Mouse (Mus musculus) intestine, postnatal 0 days (tissue): ENCODE results near the gene Cilp. TPM values are rescaled to one million over a fixed set of nuclear protein-coding genes. Genes with fewer than 3 reads are reported as not detected.
"Not testable (repeated sequence)": the region's sequence is repeated elsewhere in the genome, so short reads cannot be mapped to it uniquely, and the experiment has no call there.

Experiments used
- ATAC-seq: fragments of 200-750 bp; cut with Nextera tagmentation; 2 replicates; pipeline ENCODE4 v1.8.0; 2017; ENCODE audit warnings: mild to moderate bottlenecking, moderate TSS enrichment, moderate library complexity
- H3K27ac ChIP-seq: fragments of 300-500 bp; sonication (generic); 2 replicates; pipeline ENCODE4 v1.5.1; 2014; ENCODE audit warnings: mild to moderate bottlenecking, low read depth, low read length, moderate library complexity
- H3K27me3 ChIP-seq: fragments of 300-500 bp; sonication (generic); replicated peaks from 2 replicates; pipeline ENCODE4 v1.6.1; 2014; ENCODE audit warnings: low read length, mixed read lengths; ENCODE audit not compliant: control insufficient read depth, insufficient read depth
- H3K36me3 ChIP-seq: fragments of 300-500 bp; sonication (generic); 2 replicates; pipeline ENCODE4 v1.6.1; 2014; ENCODE audit warnings: mild to moderate bottlenecking, moderate library complexity; ENCODE audit not compliant: control insufficient read depth, insufficient read depth
- H3K4me1 ChIP-seq: fragments of 300-500 bp; sonication (generic); replicated peaks from 2 replicates; pipeline ENCODE4 v1.6.1; 2014; ENCODE audit warnings: antibody characterized with exemption, low read length, mixed read lengths; ENCODE audit not compliant: control insufficient read depth, insufficient read depth
- H3K4me2 ChIP-seq: fragments of 300-500 bp; sonication (generic); replicated peaks from 2 replicates; pipeline ENCODE4 v1.6.1; 2014; ENCODE audit warnings: low read depth, mild to moderate bottlenecking, moderate library complexity
- H3K4me3 ChIP-seq: fragments of 300-500 bp; sonication (generic); 2 replicates; pipeline ENCODE4 v1.5.1; 2014; ENCODE audit warnings: low read depth, low read length
- H3K9ac ChIP-seq: fragments of 300-500 bp; sonication (generic); 2 replicates; pipeline ENCODE4 v1.6.1; 2014; ENCODE audit warnings: mild to moderate bottlenecking, low read depth, low read length
- H3K9me3 ChIP-seq: fragments of 300-500 bp; sonication (generic); 2 replicates; pipeline ENCODE4 v1.6.1; 2016; ENCODE audit warnings: mixed run types; ENCODE audit not compliant: control insufficient read depth
- CTCF ChIP-seq: sonication (generic); IDR thresholded peaks from 2 replicates; pipeline ENCODE4 v1.5.1; 2016; ENCODE audit warnings: low read depth, mild to moderate bottlenecking, control low read depth, antibody characterized with exemption, moderate library complexity
- WGBS: fragments of 180-500 bp; shearing (Covaris S2); extraction: QIAGEN DNeasy Blood & Tissue Kit; methylation state at CpG from one replicate; pipeline ENCODE4 v1.1.7; 2014; 5-methylcytosine and 5-hydroxymethylcytosine counted together
- polyA plus RNA-seq: library from polyadenylated mRNA; unstranded; fragments of >200 nt; fragmentation: Nextera tagmentation; extraction: Ambion mirVana; gene quantifications from 2 replicates; pipeline ENCODE4 v1.2.1, GENCODE M21; 2015

Cilp gene
- polyA plus RNA-seq, result 0.43 TPM in 2 replicates

DNA sequence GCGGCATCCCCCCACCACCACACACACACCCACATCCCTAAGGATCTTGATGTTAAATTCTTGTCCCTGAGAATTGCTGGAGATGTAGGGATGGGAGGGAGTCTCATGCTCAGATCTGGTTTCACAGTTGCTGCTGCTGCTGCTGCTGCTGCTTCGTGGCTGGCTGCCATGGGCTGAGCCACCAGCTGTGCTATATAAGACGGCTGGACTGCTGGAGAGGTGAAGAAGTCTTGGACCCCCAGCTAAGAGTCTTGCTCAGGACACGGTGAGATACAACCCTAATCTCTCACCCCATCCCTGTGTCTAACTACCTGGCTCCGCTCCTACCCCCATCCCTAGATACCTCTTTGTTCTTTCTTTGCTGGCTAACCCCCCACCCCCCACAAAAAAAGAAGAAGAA lies at the start of gene Cilp:
Gene Cilp (plus strand): TSS at position 222 of the 400 bp plus-strand sequence.
- WGBS, result 58% methylated on average over 5 of the region's 5 CpGs
- TF ChIP-seq CTCF, result no peak
- no peaks in the 10 kb centered on the region for H3K36me3 ChIP-seq
- H3K27ac ChIP-seq, result no peak within 1 kb of the TSS
- no peaks in the 10 kb centered on the region for H3K9me3 ChIP-seq
- H3K27me3 ChIP-seq, result no peaks in the 10 kb centered on the region
- peaks cover 3% of the 10 kb centered on the region; the same call in 1 of the 2 replicates for H3K4me1 ChIP-seq
- H3K9ac ChIP-seq, result no peak within 1 kb of the TSS
- no peak for ATAC-seq
- no peak within 1 kb of the TSS for H3K4me2 ChIP-seq
- H3K4me3 ChIP-seq, result no peak within 1 kb of the TSS

DNA sequence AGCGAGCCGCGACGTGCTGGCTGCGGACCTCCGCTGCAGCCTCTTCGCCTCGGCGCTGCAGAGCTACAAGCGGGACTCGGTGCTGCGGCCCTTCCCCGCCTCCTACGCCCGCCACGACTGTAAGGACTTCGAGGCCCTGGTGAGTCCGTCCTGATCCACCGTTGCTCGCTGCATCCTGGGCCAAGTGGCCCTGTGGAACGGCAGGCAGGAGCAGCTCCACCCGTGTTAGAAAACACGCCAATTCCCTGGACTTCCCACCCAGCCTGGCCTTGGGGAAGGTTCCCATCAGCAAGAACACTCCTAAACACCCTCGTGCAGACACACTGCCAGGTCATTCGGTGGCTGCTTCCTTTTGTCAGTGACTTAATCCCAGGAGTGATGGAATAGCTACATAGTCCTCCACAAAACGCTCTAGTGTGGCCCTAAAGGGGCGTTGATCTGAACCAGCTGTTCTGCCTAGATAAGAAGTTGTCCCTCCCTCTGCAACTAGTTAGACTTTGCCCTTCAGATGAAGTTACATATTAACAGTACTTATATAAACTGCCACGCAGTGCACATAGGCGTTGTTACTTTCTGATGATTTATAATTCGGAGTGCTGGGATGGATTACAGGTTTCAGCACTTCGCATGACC lies 49.4 kb upstream of the Cilp start:
- 2% methylated on average over 30 of the region's 31 CpGs for WGBS
- H3K9ac ChIP-seq, result peak overlapping the region; percentile 80
- no peak for TF ChIP-seq CTCF

DNA sequence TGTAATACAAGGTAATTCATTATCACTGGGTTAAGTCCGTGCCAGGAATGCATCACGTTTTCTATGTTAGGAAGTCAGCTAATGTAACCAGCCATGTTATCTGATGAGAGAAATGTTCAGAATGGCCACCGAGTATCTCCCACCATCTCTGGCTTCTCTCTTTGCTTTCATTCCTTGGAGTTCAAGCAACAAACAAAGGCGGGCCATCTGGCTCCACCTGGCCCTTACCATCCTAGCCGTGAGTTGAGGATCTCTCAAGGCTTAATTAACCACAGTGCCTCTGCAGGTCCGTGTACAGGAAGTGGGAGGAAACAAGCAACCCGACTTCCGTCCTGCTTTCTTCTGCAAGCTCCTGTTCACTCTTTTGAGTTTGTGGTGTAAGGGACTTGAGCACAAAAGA lies 48.0 kb upstream of the Cilp start:
- peak overlapping the region; percentile 65 for H3K27ac ChIP-seq
- H3K9me3 ChIP-seq, result no peaks in the 10 kb centered on the region
- no peaks in the 10 kb centered on the region for H3K27me3 ChIP-seq
- no peak for TF ChIP-seq CTCF
- H3K4me3 ChIP-seq, result no peak overlapping the region
- H3K4me2 ChIP-seq, result no peak overlapping the region
- no peak overlapping the region for H3K9ac ChIP-seq
- ATAC-seq, result no peak
- WGBS, result 27% methylated on average over 8 of the region's 8 CpGs
- no peaks in the 10 kb centered on the region for H3K36me3 ChIP-seq
- 0 out of 2 replicates have a peak, but pooled peaks cover 5% of the 10 kb centered on the region for H3K4me1 ChIP-seq

More for the DNA sequence above, 49.4 kb upstream of the Cilp start:
- peak overlapping the region; percentile 85 for H3K4me2 ChIP-seq
- H3K4me3 ChIP-seq, result peak overlapping the region; percentile 66
- ATAC-seq, result peak; percentile 71
- no peaks in the 10 kb centered on the region for H3K27me3 ChIP-seq
- H3K4me1 ChIP-seq, result 0 out of 2 replicates have a peak, but pooled peaks cover 5% of the 10 kb centered on the region
- H3K27ac ChIP-seq, result peak overlapping the region; percentile 99
- H3K9me3 ChIP-seq, result no peaks in the 10 kb centered on the region
- H3K36me3 ChIP-seq, result no peaks in the 10 kb centered on the region

DNA sequence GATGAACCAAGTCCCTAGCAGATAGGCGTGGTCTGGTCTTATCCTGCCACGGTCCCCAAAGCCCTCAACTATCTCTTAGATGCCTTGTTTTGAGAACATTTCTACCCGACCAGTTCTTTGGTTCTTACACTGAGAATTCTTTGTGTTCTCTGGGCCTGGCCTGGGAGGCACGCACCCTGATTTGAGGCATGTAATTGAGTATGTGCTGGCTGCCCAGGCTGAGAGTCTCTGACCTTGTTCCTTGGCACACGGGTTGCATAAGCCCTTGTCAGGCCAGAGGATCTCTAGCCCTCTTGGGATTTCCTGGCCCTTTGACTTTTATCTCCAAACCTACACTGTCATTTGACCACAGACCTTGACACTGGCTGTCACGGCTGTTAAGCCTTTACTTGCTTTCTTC lies 47.3 kb upstream of the Cilp start:
- Histone ChIP-seq H3K4me3 (no peak overlapping the region), H3K27ac (peak overlapping the region; percentile 65), H3K4me2 (no peak overlapping the region), H3K9me3 (no peaks in the 10 kb centered on the region), H3K27me3 (no peaks in the 10 kb centered on the region), H3K4me1 (0 out of 2 replicates have a peak, but pooled peaks cover 5% of the 10 kb centered on the region), H3K36me3 (no peaks in the 10 kb centered on the region; the same call in 1 of the 2 replicates), H3K9ac (no peak overlapping the region)
- no peak for ATAC-seq
- 32% methylated on average over 6 of the region's 6 CpGs for WGBS
- TF ChIP-seq CTCF, result no peak

DNA sequence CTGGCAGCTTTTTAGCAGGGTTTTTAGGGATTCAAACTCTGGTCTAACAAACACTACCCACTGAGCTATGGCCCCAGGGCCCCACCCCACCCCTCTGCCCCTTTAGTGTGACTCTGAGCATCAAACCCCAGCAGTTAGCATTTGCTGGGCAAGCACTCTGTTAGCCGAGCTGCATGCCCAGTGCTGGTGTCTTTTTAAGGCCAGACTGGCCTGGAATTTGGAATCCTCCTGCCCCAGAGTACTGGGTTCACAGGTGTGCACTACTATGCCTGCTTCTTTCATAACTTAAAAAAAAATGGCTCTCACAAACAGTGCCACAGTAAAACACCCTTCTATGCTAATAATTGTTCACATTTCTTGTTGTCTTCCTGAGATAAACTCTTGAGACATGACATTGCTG lies 46.1 kb upstream of the Cilp start:
- Histone ChIP-seq H3K4me2 (no peak overlapping the region), H3K9me3 (no peaks in the 10 kb centered on the region), H3K27me3 (no peaks in the 10 kb centered on the region), H3K4me3 (no peak overlapping the region), H3K36me3 (peaks cover 4% of the 10 kb centered on the region; the same call in 1 of the 2 replicates), H3K9ac (no peak overlapping the region), H3K27ac (no peak overlapping the region), H3K4me1 (0 out of 2 replicates have a peak, but pooled peaks cover 5% of the 10 kb centered on the region)
- WGBS, result 69% methylated on average over 1 of the region's 1 CpGs
- no peak for ATAC-seq
- TF ChIP-seq CTCF, result no peak

DNA sequence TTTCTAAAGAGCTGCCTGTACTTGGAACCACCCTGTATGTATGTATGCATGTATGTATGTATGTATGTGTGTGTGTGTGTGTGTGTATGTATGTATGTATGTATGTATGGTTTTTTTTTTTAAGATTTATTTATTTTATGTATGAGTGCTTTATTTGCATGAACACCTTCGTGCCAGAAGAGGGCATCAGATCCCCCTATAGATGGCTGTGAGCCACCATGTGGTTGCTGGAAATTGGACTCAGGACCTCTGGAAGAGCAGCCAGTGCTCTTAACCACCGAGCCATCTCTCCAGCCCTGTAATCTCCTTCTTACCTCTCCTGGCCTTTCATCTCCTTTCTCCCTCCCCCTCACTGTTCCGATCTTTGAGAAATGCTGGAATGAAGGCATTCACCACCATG lies 44.6 kb upstream of the Cilp start:
- peak; percentile 56 for TF ChIP-seq CTCF
- H3K9me3 ChIP-seq, H3K4me2 ChIP-seq, H3K4me3 ChIP-seq, H3K4me1 ChIP-seq, ATAC-seq, H3K36me3 ChIP-seq, H3K27ac ChIP-seq, H3K27me3 ChIP-seq, H3K9ac ChIP-seq: not testable (repeated sequence)
- 47% methylated on average over 3 of the region's 3 CpGs for WGBS
